Mouse (Mus musculus) liver, postnatal 0 days (tissue): ENCODE data around the gene Polr2g.

Experiments used
- CTCF ChIP-seq: sonication (generic); IDR thresholded peaks from 2 replicates; pipeline ENCODE4 v1.5.1; 2016; ENCODE audit warnings: antibody characterized with exemption, low read depth
- EP300 ChIP-seq: IDR thresholded peaks from 2 replicates; pipeline ENCODE4 v1.6.1; 2016; ENCODE audit warnings: antibody characterized with exemption, low read depth, mild to moderate bottlenecking

- TF ChIP-seq CTCF (no peak), EP300 (no peak)
Observed at GRCm38 (mm10) chr19:8763276-8763675, 35.1 kb downstream of the Polr2g start.
